ENCODE assay signal across 20 mouse cellular contexts in genomic region chr1:132628599-132628998, GRCm38 (mm10).
DNase-seq lines count a peak whose midpoint lies in the region; TF ChIP-seq lines count a peak whose summit lies in the region.
"Had no signal": no experiment of that assay in that cellular context is flagged by ENCODE, and none has a peak within 500 bp of the region (broad histone marks: within the 10 kb centered on the region; RNA-seq: fewer than 3 reads in every experiment).

No protein-coding gene starts in this region.

- 31% methylated on average over 3 of the region's 3 CpGs for WGBS in cerebellum, adult 2 months

- TF ChIP-seq POLR2A in cerebellum, adult 2 months (IDR thresholded peaks at IDR 0.05; ENCODE audit: borderline replicate concordance, insufficient read depth, low read length), result no peak

- no peak for DNase-seq in cerebellum, adult 2 months
- DNase-seq in cerebellum, adult 11-12 months, result no peak
- peak; percentile 45 for DNase-seq in gastrocnemius, adult 2 months
- no peak for DNase-seq in gastrocnemius, postnatal 25 days
- peak; percentile 17 to 20 for DNase-seq in heart, postnatal 10 days
- DNase-seq in heart, adult 9 months (ENCODE audit: low spot score in 2 of 2), result no peak
- DNase-seq in left cerebral cortex, adult 2 months (ENCODE audit: extremely low spot score in 1 of 2, low spot score in 2 of 2), result no peak
- no peak for DNase-seq in left cerebral cortex, postnatal 14 days (ENCODE audit: low spot score in 2 of 2)
- DNase-seq: adrenal gland, adult 8-10 months; adrenal gland, postnatal 14 days; adrenal gland, postnatal 36 days; B cell, adult 2 months; cerebellum, adult 8-10 months; cerebellum, adult 9-11 months; cerebellum, postnatal 25 days; forebrain, postnatal 0 days had no signal

- H3K4me3 ChIP-seq in cerebellum, adult 2 months (replicated peaks; ENCODE audit: insufficient read depth, low read depth, low read length), result no peak overlapping the region
- H3K4me3 ChIP-seq in gastrocnemius, adult 2 months, result no peak overlapping the region
- H3K4me3 ChIP-seq in left cerebral cortex, adult 2 months, result no peak overlapping the region
- H3K4me3 ChIP-seq: embryonic facial prominence, embryonic 10.5 days; embryonic facial prominence, embryonic 12.5 days; forebrain, embryonic 13.5 days; forebrain, embryonic 15.5 days had no signal

- TF ChIP-seq CTCF in cerebellum, adult 2 months (IDR thresholded peaks at IDR 0.05; ENCODE audit: borderline replicate concordance, insufficient read depth, low read depth, low read length), result no peak
- TF ChIP-seq CTCF in gastrocnemius, adult 2 months (IDR thresholded peaks at IDR 0.05), result no peak
- no peak for TF ChIP-seq CTCF in left cerebral cortex, adult 2 months (IDR thresholded peaks at IDR 0.05)

- H3K27me3 ChIP-seq in cerebellum, adult 2 months (ENCODE audit: control insufficient read depth, insufficient read depth, low read length), result no peaks in the 10 kb centered on the region
- H3K27me3 ChIP-seq: embryonic facial prominence, embryonic 12.5 days; forebrain, embryonic 13.5 days; forebrain, embryonic 15.5 days had no signal

- H3K27ac ChIP-seq in cerebellum, adult 2 months (ENCODE audit: insufficient read depth, low read length), result peak overlapping the region; percentile 77; the same call in 1 of the 2 replicates
- peak overlapping the region; percentile 92 for H3K27ac ChIP-seq in gastrocnemius, adult 2 months
- H3K27ac ChIP-seq in left cerebral cortex, adult 2 months, result peak overlapping the region; percentile 53; the same call in 1 of the 2 replicates
- H3K27ac ChIP-seq: embryonic facial prominence, embryonic 10.5 days; embryonic facial prominence, embryonic 12.5 days; forebrain, embryonic 13.5 days had no signal

- H3K4me1 ChIP-seq in cerebellum, adult 2 months (ENCODE audit: control insufficient read depth, insufficient read depth, low read length), result peaks cover 41% of the 10 kb centered on the region

- intact Hi-C loops in gastrocnemius, adult 2 months (cut with DNase I), result no loop called here
- intact Hi-C loops in heart, postnatal 10 days (cut with DNase I), result no loop called here
- intact Hi-C loops in left cerebral cortex, adult 2 months (cut with DNase I), result loop anchor here (10.0 kb wide), 1 partner anchor 356 kb away; no protein-coding TSS in a partner anchor
- intact Hi-C loops in left cerebral cortex, postnatal 14 days (cut with DNase I), result loop anchor here (10.0 kb wide), 1 partner anchor 356 kb away; no protein-coding TSS in a partner anchor

Comparison
In these comparisons a context has a peak if more than half of its experiments do, and no peak if none do; other contexts are left out.
1. DNase-seq: peak in gastrocnemius, adult 2 months (single experiment) and heart, postnatal 10 days (2 of 2); none in cerebellum, adult 2 months (0 of 2), cerebellum, adult 11-12 months (single experiment), gastrocnemius, postnatal 25 days (single experiment), heart, adult 9 months (0 of 2), left cerebral cortex, adult 2 months (0 of 2) and left cerebral cortex, postnatal 14 days (0 of 2).
2. intact Hi-C loops: an anchor here in left cerebral cortex, adult 2 months (10.0 kb wide) and left cerebral cortex, postnatal 14 days (10.0 kb wide); none called in gastrocnemius, adult 2 months and heart, postnatal 10 days.
3. Peak in every context shown above with its lines, with median percentiles within 50 percentile points of each other: H3K27ac ChIP-seq.